Mouse (Mus musculus): ENCODE measurements around the gene Krt26. TPM values are rescaled to one million over a fixed set of nuclear protein-coding genes. Genes with fewer than 3 reads are reported as not detected.

Gene Krt26
- not detected in 2 replicates for polyA plus RNA-seq (2015; fragmentation: Nextera tagmentation; extraction: Ambion mirVana)

GRCm38 (mm10) chr11:99337866-99338265, at the start of gene Krt26:
Gene Krt26 (minus strand): TSS chr11:99337966.

GRCm38 (mm10) chr11:99374803-99375202, 37.0 kb upstream of the Krt26 start, which contains the start of gene Krt28:
Gene Krt28 (minus strand): TSS chr11:99374903.

GRCm38 (mm10) chr11:99351004-99351403, 13.2 kb upstream of the Krt26 start, which contains the start of gene Krt27:
Gene Krt27 (minus strand): TSS chr11:99351104.

GRCm38 (mm10) chr11:99322851-99323250, 14.9 kb downstream of the Krt26 start, which contains the start of gene Krt25:
Gene Krt25 (minus strand): TSS chr11:99322951.

GRCm38 (mm10) chr11:99284833-99285312, 52.9 kb downstream of the Krt26 start, which contains the start of gene Krt24:
Gene Krt24 (minus strand): TSS chr11:99285262.

Other genes with a start within 250 kb of the Krt26 start
- gene Tns4, start 248.7 kb downstream of the Krt26 start, polyA plus RNA-seq (2015; fragmentation: Nextera tagmentation; extraction: Ambion mirVana): 2.7 and 3.1 TPM in 2 replicates
- gene Ccr7, start 182.9 kb downstream of the Krt26 start, polyA plus RNA-seq (2015; fragmentation: Nextera tagmentation; extraction: Ambion mirVana): 0.06 and 0.07 TPM in 2 replicates
- gene Smarce1, start 106.9 kb downstream of the Krt26 start, polyA plus RNA-seq (2015; fragmentation: Nextera tagmentation; extraction: Ambion mirVana): 91.4 and 104 TPM in 2 replicates
- gene Krt222, start 93.9 kb downstream of the Krt26 start, polyA plus RNA-seq (2015; fragmentation: Nextera tagmentation; extraction: Ambion mirVana): 0.16 and 0.21 TPM in 2 replicates
- gene Krt24, start 52.7 kb downstream of the Krt26 start, polyA plus RNA-seq (2015; fragmentation: Nextera tagmentation; extraction: Ambion mirVana): not detected in 2 replicates
- 0.12 TPM in 1 of 2 replicates, not detected in the other for gene Krt25, start 15.0 kb downstream of the Krt26 start, polyA plus RNA-seq (2015; fragmentation: Nextera tagmentation; extraction: Ambion mirVana)
- not detected in 2 replicates for gene Krt27, start 13.1 kb upstream of the Krt26 start, polyA plus RNA-seq (2015; fragmentation: Nextera tagmentation; extraction: Ambion mirVana)
- 0.10 TPM in 1 of 2 replicates, not detected in the other for gene Krt28, start 36.9 kb upstream of the Krt26 start, polyA plus RNA-seq (2015; fragmentation: Nextera tagmentation; extraction: Ambion mirVana)
- gene Krt10, start 51.4 kb upstream of the Krt26 start, polyA plus RNA-seq (2015; fragmentation: Nextera tagmentation; extraction: Ambion mirVana): 13.5 and 14.5 TPM in 2 replicates
- not detected in 2 replicates for gene Krt12, start 84.3 kb upstream of the Krt26 start, polyA plus RNA-seq (2015; fragmentation: Nextera tagmentation; extraction: Ambion mirVana)
- 71.7 and 82.2 TPM in 2 replicates for gene Krt20, start 100.2 kb upstream of the Krt26 start, polyA plus RNA-seq (2015; fragmentation: Nextera tagmentation; extraction: Ambion mirVana)
- gene Krt23, start 155.2 kb upstream of the Krt26 start, polyA plus RNA-seq (2015; fragmentation: Nextera tagmentation; extraction: Ambion mirVana): 2.6 and 3.4 TPM in 2 replicates
- gene Krt39, start 183.4 kb upstream of the Krt26 start, polyA plus RNA-seq (2015; fragmentation: Nextera tagmentation; extraction: Ambion mirVana): not detected in 2 replicates
- gene Krt40, start 205.2 kb upstream of the Krt26 start, polyA plus RNA-seq (2015; fragmentation: Nextera tagmentation; extraction: Ambion mirVana): not detected in 2 replicates
- not detected in 2 replicates for gene Krtap3-3, start 212.9 kb upstream of the Krt26 start, polyA plus RNA-seq (2015; fragmentation: Nextera tagmentation; extraction: Ambion mirVana)
- not detected in 2 replicates for gene Krtap3-2, start 218.9 kb upstream of the Krt26 start, polyA plus RNA-seq (2015; fragmentation: Nextera tagmentation; extraction: Ambion mirVana)
- gene Gm11939, start 221.5 kb upstream of the Krt26 start, polyA plus RNA-seq (2015; fragmentation: Nextera tagmentation; extraction: Ambion mirVana): not detected in 2 replicates
- not detected in 2 replicates for gene Krtap3-1, start 228.7 kb upstream of the Krt26 start, polyA plus RNA-seq (2015; fragmentation: Nextera tagmentation; extraction: Ambion mirVana)
- 0.12 TPM in 1 of 2 replicates, not detected in the other for gene Krtap1-5, start 243.1 kb upstream of the Krt26 start, polyA plus RNA-seq (2015; fragmentation: Nextera tagmentation; extraction: Ambion mirVana)
- gene Krtap1-4, start 245.7 kb upstream of the Krt26 start, polyA plus RNA-seq (2015; fragmentation: Nextera tagmentation; extraction: Ambion mirVana): not detected in 2 replicates